Comparison of ENCODE assay signal across 36 mouse cellular contexts in genomic region chr3:90440756-90441155, GRCm38 (mm10). TPM values are rescaled to one million over a fixed set of nuclear protein-coding genes. Genes with fewer than 3 reads are reported as not detected.
"Had no signal": no experiment of that assay in that cellular context is flagged by ENCODE, and none has a peak within 500 bp of the region (broad histone marks: within the 10 kb centered on the region; RNA-seq: fewer than 3 reads in every experiment).

No protein-coding gene starts in this region.

- H3K27ac ChIP-seq: heart, embryonic 10.5 days; heart, embryonic 13.5 days; heart, embryonic 15.5 days; hindbrain, embryonic 10.5 days; hindbrain, embryonic 12.5 days; hindbrain, embryonic 13.5 days; hindbrain, embryonic 14.5 days; hindbrain, embryonic 15.5 days; hindbrain, postnatal 0 days; intestine, embryonic 15.5 days; kidney, embryonic 15.5 days; kidney, postnatal 0 days; layer of hippocampus, adult 2 months; left cerebral cortex, adult 2 months had no signal

- H3K4me3 ChIP-seq: heart, embryonic 10.5 days; heart, embryonic 12.5 days; heart, embryonic 13.5 days; heart, embryonic 15.5 days; hindbrain, embryonic 10.5 days; hindbrain, embryonic 12.5 days; hindbrain, embryonic 13.5 days; hindbrain, embryonic 15.5 days; intestine, embryonic 15.5 days; kidney, embryonic 15.5 days; layer of hippocampus, adult 2 months; left cerebral cortex, adult 2 months had no signal

- H3K4me2 ChIP-seq: heart, embryonic 11.5 days; heart, embryonic 12.5 days; heart, embryonic 13.5 days; heart, embryonic 15.5 days; hindbrain, embryonic 12.5 days; hindbrain, embryonic 13.5 days; hindbrain, embryonic 14.5 days; hindbrain, embryonic 15.5 days; intestine, embryonic 15.5 days; kidney, embryonic 15.5 days had no signal

- H3K9ac ChIP-seq: heart, embryonic 12.5 days; heart, embryonic 13.5 days; heart, embryonic 15.5 days; hindbrain, embryonic 12.5 days; hindbrain, embryonic 13.5 days; hindbrain, embryonic 14.5 days; hindbrain, embryonic 15.5 days; intestine, embryonic 15.5 days; kidney, embryonic 15.5 days had no signal

- DNase-seq: heart, postnatal 14 days; heart, postnatal 36 days; heart, postnatal 4 days; kidney, adult 11 months; kidney, adult 18-20 months; kidney, adult 2 months; kidney, adult 8-10 months; kidney, adult 9 months; kidney, postnatal 10 days; kidney, postnatal 14 days; kidney, postnatal 25 days; kidney, postnatal 36 days; kidney, postnatal 4 days; layer of hippocampus, adult 9-11 months; layer of hippocampus, postnatal 36 days had no signal

- H3K27me3 ChIP-seq: heart, embryonic 12.5 days; heart, embryonic 13.5 days; heart, embryonic 15.5 days; hindbrain, embryonic 12.5 days; hindbrain, embryonic 13.5 days; hindbrain, embryonic 15.5 days; intestine, embryonic 15.5 days; kidney, embryonic 15.5 days had no signal

- ATAC-seq: hindbrain, embryonic 16.5 days; hindbrain, postnatal 0 days; inflammation-experienced regulatory T-cells, adult 6 months; intestine, embryonic 15.5 days; intestine, embryonic 16.5 days; intestine, postnatal 0 days had no signal

- H3K36me3 ChIP-seq: heart, embryonic 10.5 days; heart, embryonic 12.5 days; heart, embryonic 13.5 days; heart, embryonic 15.5 days; hindbrain, embryonic 10.5 days; hindbrain, embryonic 12.5 days; hindbrain, embryonic 13.5 days; hindbrain, embryonic 15.5 days; intestine, embryonic 15.5 days; kidney, embryonic 15.5 days had no signal

- H3K9me3 ChIP-seq: heart, embryonic 10.5 days; heart, embryonic 12.5 days; heart, embryonic 13.5 days; heart, embryonic 15.5 days; hindbrain, embryonic 10.5 days; hindbrain, embryonic 12.5 days; hindbrain, embryonic 13.5 days; hindbrain, embryonic 15.5 days; intestine, embryonic 15.5 days; kidney, embryonic 15.5 days had no signal

RNA-seq across cellular contexts. Expression of gene Npr1, which starts 24.9 kb away (rescaled TPM):
- total RNA-seq: hematopoietic stem cell, adult 5-6 weeks had no signal
- polyA plus RNA-seq: inflammation-experienced regulatory T-cells, adult 6 months had no signal
